Mouse (Mus musculus): ENCODE results near the gene Mybl2. TPM values are rescaled to one million over a fixed set of nuclear protein-coding genes. Genes with fewer than 3 reads are reported as not detected.

Mybl2 gene
- total RNA-seq, 2 experiments from 2014 or later, result 33.9 to 60.8 TPM

DNA sequence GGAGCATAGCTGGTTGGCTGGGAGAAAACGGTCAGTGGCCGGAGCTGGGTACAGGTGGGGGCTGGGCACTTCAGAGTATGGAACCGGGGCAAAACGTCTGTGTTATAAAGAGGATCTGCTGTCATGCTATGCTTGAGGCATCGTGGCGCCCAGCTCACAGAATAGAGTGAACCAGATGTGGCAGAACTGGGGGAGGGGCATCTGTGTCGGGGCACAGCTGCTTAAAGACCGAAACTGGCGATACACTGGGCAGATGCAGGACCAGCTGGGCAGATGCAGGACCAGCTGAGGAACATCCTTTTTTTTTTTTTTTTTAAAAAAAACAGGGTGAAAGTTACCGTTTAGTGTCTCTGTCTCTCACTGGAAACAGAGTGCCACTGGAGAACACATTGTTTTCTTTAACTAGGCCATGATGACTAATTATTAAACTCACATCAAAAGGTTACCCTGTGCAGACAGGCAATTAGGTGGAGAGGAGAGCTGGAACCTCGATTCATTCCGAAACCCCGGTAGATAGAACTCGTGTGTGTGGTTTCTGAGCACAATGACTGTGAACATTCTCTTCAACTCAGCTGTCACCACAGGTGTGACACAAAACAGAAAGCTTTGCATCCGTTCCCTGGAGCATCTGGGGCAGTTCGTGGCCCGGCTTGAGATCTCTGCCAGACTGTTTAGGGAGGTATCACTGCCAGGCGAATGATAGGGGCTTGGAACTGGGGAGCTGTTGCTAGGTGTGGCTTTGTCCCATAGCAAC is 48.6 kb downstream of the Mybl2 start:
- ATAC-seq (replicated peaks; ENCODE audit: low FRiP score, low TSS enrichment, poor library complexity, severe bottlenecking), result no peak

DNA sequence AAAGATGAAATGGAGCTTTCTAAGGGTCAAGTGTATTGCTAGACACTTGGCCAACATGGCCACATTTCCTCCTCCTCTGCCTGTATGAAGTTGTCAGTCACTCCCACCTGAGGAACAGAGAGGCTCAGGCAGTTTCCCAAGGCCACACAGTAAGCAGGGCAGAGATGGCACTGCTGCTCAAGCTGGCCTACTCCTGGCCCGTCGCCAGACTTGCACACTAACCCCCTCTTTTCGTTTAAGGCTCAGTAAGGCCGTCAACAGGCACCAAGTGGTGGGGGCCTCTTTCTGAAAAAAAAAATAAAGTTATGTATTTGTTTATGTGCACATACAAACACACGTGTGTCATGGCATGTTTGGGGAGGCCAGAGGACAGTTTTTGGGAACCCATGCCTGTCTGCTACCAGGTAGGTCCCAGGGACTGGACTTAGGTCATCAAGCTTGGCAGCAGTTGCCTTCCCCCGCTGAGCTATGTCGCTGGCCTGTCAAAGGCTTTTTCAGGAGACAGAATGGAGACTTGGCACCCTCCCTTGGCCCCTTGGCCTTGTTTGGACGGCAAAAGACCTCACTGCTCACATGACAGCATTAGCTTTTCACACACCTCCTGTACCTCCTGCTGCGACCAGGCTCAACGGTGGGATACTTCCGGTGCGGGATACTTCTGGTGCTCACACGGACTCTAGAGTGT is 49.7 kb downstream of the Mybl2 start:
- ATAC-seq (replicated peaks; ENCODE audit: low FRiP score, low TSS enrichment, poor library complexity, severe bottlenecking), result no peak

DNA sequence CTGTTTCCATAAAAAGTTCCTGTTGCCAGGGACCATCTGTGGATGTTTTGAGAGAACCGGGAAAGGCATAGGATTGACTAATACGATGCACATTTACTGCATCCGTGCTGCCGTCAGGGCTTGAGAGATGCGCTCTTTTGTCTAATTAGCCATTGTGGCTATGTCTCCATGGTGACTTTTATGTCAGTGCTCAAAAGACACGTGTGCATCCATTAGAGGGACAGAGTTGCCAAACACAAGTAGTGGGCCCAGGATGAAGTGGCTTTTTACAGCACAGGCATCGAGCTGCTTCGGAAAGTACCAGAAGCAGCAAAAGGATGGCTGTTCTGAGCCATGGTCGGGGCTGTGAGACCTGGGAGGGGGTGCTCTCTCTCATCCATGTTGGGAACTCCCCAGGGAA is 53.9 kb downstream of the Mybl2 start:
- ATAC-seq (replicated peaks; ENCODE audit: low FRiP score, low TSS enrichment, poor library complexity, severe bottlenecking), result no peak

DNA sequence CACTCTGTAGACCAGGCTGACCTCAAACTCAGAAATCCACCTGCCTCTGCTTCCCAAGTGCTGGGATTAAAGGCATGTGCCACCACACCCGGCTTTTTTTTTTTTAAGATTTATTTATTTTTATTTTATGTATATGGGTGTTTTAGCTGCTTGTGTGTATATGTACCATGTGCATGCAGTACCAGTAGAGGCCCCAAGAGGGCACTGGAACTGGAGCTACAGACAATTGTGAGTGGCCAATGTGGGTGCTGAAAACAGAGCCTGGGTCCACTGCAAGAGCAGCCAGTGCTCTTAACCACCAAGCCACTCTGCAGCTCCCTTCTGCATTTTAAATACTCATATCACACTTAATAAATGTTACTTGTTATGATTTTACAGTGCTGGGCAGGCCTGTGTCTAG is 56.2 kb downstream of the Mybl2 start:
- no peak for ATAC-seq (replicated peaks; ENCODE audit: low FRiP score, low TSS enrichment, poor library complexity, severe bottlenecking)

DNA sequence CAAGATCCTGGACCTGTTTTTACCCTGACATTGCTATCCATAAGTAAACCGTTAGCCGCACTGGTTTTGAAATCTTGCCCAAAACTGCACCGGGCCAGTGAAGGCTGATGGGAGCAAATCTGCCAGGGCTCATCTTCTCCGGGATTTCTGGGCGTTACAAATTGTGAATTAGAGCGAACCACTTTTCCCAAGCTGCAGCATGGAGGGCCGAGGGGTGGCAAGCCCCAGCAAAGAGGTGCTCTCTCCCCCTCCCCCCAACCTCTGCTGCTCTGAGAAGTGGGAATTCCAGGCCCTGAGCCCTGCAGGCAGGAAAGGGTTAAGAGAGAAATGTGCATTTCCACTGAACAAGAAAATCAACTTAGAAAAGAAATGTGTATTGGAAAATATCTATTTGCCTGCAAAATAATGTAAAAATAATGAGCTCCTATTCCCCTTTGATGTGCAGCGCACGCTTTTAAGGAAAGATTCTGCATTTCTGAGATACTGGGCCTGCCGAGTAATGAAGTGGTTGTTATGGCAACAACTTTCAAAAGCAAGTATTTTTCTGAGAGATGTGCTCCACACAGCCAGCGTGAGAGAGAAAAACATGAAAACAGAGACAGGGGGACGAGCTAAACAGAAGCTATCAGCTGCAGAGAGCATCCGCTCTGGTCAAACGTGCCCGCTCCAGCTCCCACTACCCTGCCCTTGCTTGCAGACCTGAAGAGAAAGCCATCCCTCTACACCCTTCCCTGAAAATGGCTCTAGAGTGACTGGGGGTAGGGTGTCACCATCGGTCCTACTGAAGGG is 57.1 kb downstream of the Mybl2 start:
- ATAC-seq (replicated peaks; ENCODE audit: low FRiP score, low TSS enrichment, poor library complexity, severe bottlenecking), result no peak

DNA sequence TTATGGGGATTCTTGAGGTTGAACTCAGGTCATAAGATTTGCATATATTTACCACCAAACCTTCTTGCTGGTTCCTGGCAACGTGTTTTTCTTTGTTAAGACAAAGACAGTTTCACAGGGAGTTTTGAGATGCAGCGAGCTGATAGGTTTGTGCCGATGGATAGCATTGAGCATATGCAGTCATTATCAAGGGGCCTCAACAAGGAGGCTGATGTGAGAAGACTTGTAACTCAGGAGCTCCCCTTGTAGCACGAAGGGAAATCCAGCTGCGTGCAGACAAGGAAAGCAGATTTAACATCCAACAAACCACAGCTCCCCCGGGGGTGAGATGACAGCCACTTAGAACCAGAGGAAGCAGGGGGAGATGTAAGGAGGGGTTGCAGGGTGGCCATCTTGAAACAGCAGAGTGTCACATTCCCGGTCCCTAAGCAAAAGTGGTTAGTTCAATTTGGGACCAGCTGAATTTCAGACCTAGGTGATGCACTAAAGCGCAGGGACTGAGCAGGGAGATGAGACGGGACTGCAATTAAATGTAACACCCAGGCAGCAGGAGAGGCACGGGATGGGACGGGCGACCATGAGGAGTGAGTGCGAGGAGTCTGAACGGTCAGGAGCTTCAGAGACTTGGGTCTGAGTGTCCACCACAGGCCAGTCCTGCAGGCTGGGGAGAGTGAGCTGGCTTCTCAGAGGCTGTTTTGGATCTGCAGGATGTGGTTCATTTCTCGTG is 66.3 kb downstream of the Mybl2 start:
- ATAC-seq (replicated peaks; ENCODE audit: low FRiP score, low TSS enrichment, poor library complexity, severe bottlenecking), result no peak

DNA sequence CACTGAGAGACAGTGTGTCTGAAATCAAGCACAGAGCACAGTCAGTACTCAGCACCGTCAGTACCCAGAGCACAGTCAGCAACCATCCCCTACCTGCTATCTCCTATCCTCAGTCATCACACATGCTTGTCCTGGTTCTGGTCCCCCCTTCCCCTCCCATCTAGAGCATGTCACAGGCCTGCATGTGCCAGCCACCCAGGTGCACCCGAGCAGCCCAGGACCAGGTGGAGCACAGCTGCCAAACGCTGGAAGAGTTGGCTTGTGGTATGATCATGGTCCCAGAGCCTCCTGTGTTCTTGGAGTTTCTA is 66.8 kb downstream of the Mybl2 start:
- no peak for ATAC-seq (replicated peaks; ENCODE audit: low FRiP score, low TSS enrichment, poor library complexity, severe bottlenecking)

DNA sequence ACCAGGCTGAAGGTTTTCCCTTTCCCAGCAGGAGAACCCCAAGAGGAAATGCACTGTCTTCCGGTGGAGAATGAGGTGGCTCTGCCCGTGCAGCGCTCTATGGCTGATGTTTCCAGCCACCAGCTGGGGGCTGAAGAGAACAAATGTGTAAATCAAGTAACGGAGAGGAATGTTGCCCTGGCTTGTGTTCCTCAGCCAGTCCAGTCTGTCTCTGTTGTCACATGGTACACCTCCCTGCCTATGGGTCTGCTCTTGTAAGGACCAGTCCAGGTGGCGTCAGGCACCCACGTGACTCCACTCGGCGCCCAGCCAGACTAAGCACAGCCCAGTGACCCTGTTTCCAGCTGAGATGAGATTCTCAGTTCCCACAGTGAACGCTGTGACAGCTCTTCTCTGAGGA is 67.8 kb downstream of the Mybl2 start:
- no peak for ATAC-seq (replicated peaks; ENCODE audit: low FRiP score, low TSS enrichment, poor library complexity, severe bottlenecking)

DNA sequence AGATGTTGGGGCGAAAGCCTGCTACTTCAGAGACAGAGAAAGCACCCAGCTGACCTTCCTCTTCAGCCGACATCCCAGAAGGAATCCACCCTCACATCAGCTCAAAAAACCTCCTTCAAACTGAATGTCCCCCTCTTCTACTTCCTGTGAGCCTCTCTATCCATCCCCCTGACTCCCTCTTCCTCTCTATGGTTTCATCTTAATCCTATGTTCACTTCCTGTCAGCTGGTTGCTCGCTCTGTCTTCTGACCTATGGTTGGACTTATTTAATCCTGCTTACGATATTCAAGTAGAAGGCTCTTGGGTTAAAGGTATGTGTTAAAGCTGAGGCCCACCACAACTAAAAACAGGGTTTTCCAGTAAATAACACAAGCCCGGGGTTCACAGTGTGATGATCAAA is 69.0 kb downstream of the Mybl2 start:
- no peak for ATAC-seq (replicated peaks; ENCODE audit: low FRiP score, low TSS enrichment, poor library complexity, severe bottlenecking)

DNA sequence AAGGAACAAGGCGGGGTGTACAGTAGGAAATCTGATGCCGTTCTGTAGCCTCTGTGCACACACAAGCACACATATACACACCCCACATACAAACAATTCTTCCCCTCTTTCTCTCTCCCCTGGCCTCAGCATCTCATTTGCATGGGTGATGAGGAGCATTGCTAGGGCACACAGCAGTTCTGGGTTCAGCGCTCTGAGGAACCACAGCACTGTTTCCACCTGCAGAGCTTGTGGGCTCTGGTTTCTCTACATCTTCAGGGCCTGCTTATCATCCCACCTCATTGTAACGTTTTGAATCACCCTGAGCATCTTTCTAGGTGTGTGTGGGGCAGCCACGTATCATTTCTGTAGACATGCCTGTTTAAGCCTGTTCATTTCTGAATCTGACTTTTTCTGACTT is 76.3 kb downstream of the Mybl2 start:
- ATAC-seq (replicated peaks; ENCODE audit: low FRiP score, low TSS enrichment, poor library complexity, severe bottlenecking), result no peak

DNA sequence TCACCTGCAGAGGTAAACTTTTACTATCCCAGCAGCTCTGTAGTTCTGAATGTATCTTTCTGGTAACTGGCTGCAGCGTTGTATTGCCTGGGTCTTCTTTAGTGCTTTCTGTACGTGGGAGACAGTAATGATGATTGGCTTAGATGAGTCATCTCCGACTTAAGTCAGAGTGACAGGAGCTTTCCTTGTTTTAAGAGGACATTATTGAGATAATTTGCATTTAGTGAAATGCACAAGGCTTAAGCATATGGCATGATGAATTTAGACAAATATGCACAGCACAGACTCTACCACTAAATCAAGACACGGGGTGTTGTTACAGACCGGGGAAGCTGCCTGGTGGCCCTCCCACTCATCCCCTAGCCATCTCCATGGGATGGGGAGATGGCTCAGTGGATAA is 77.8 kb downstream of the Mybl2 start:
- ATAC-seq (replicated peaks; ENCODE audit: low FRiP score, low TSS enrichment, poor library complexity, severe bottlenecking), result no peak

Other genes with a start within 250 kb of the Mybl2 start
- gene Srsf6, start 123.2 kb upstream of the Mybl2 start, total RNA-seq (2014; fragmentation: Nextera tagmentation), result 233 and 311 TPM in 2 replicates
- gene Srsf6, start 123.2 kb upstream of the Mybl2 start, total RNA-seq (2017), result 286 and 303 TPM in 2 replicates
- gene L3mbtl1, start 111.2 kb upstream of the Mybl2 start, total RNA-seq (2014; fragmentation: Nextera tagmentation), result 0.81 TPM in 1 of 2 replicates, not detected in the other
- not detected in 2 replicates for gene L3mbtl1, start 111.2 kb upstream of the Mybl2 start, total RNA-seq (2017)
- not detected in 2 replicates for gene Sgk2, start 67.4 kb upstream of the Mybl2 start, total RNA-seq (2014; fragmentation: Nextera tagmentation)
- gene Sgk2, start 67.4 kb upstream of the Mybl2 start, total RNA-seq (2017), result not detected in 2 replicates
- gene Ift52, start 37.3 kb upstream of the Mybl2 start, total RNA-seq (2014; fragmentation: Nextera tagmentation), result 30.3 and 37.7 TPM in 2 replicates
- 19.4 and 32.9 TPM in 2 replicates for gene Ift52, start 37.3 kb upstream of the Mybl2 start, total RNA-seq (2017)
- not detected in 2 replicates for gene Gtsf1l, start 33.2 kb downstream of the Mybl2 start, total RNA-seq (2014; fragmentation: Nextera tagmentation)
- not detected in 2 replicates for gene Gtsf1l, start 33.2 kb downstream of the Mybl2 start, total RNA-seq (2017)
- gene Tox2, start 148.4 kb downstream of the Mybl2 start, total RNA-seq (2014; fragmentation: Nextera tagmentation), result 0.87 TPM in 1 of 2 replicates, not detected in the other
- 4.1 TPM in 1 of 2 replicates, not detected in the other for gene Tox2, start 148.4 kb downstream of the Mybl2 start, total RNA-seq (2017)